Mouse (Mus musculus): ENCODE data around the gene Kdm4c. TPM values are rescaled to one million over a fixed set of nuclear protein-coding genes. Genes with fewer than 3 reads are reported as not detected.

Gene Kdm4c
- total and polyA plus RNA-seq, 2 experiments = 0.81 to 8.7 TPM

GRCm38 (mm10) chr4:74315388-74315787 lies 73.1 kb downstream of the Kdm4c start:
- no peaks in the 10 kb centered on the region for H3K79me2 ChIP-seq (ENCODE audit: control insufficient read depth, insufficient read depth, low read length)
- peaks cover 15% of the 10 kb centered on the region for H3K36me3 ChIP-seq (ENCODE audit: control insufficient read depth, insufficient read depth, low read length)
- H3K4me3 ChIP-seq (ENCODE audit: insufficient read depth, low read depth, low read length) = no peak overlapping the region
- DNase-seq (ENCODE audit: extremely low read depth, low read depth, low spot score) = no peak
- no peak overlapping the region for H3K27ac ChIP-seq (replicated peaks; ENCODE audit: insufficient read depth, low read depth, low read length)
- no peaks in the 10 kb centered on the region for H3K27me3 ChIP-seq (ENCODE audit: control insufficient read depth, insufficient read depth, low read length)
- no peaks in the 10 kb centered on the region for H3K4me1 ChIP-seq (ENCODE audit: control insufficient read depth, insufficient read depth, low read length)
- 98% methylated on average over 5 of the region's 5 CpGs for WGBS
- H3K9ac ChIP-seq (ENCODE audit: low read depth, low read length) = no peak overlapping the region
- TF ChIP-seq POLR2A (IDR thresholded peaks at IDR 0.05; ENCODE audit: extremely low read depth, insufficient read depth, low read length) (no peak), CTCF (IDR thresholded peaks at IDR 0.05; ENCODE audit: low read depth, low read length) (no peak)

- no peak overlapping the region for H3K4me3 ChIP-seq (ENCODE audit: insufficient read depth, low read depth, low read length)
- 98% methylated on average over 1 of the region's 1 CpGs for WGBS
- TF ChIP-seq POLR2A (IDR thresholded peaks at IDR 0.05; ENCODE audit: extremely low read depth, insufficient read depth, low read length) (no peak), CTCF (IDR thresholded peaks at IDR 0.05; ENCODE audit: low read depth, low read length) (no peak)
- H3K36me3 ChIP-seq (ENCODE audit: control insufficient read depth, insufficient read depth, low read length) = peaks cover 15% of the 10 kb centered on the region
- DNase-seq (ENCODE audit: extremely low read depth, low read depth, low spot score) = no peak
- no peak overlapping the region for H3K9ac ChIP-seq (ENCODE audit: low read depth, low read length)
- H3K4me1 ChIP-seq (ENCODE audit: control insufficient read depth, insufficient read depth, low read length) = no peaks in the 10 kb centered on the region
- no peaks in the 10 kb centered on the region for H3K27me3 ChIP-seq (ENCODE audit: control insufficient read depth, insufficient read depth, low read length)
- H3K79me2 ChIP-seq (ENCODE audit: control insufficient read depth, insufficient read depth, low read length) = no peaks in the 10 kb centered on the region
- no peak overlapping the region for H3K27ac ChIP-seq (replicated peaks; ENCODE audit: insufficient read depth, low read depth, low read length)
Observed at GRCm38 (mm10) chr4:74319313-74319712, 77.0 kb downstream of the Kdm4c start.

DNA sequence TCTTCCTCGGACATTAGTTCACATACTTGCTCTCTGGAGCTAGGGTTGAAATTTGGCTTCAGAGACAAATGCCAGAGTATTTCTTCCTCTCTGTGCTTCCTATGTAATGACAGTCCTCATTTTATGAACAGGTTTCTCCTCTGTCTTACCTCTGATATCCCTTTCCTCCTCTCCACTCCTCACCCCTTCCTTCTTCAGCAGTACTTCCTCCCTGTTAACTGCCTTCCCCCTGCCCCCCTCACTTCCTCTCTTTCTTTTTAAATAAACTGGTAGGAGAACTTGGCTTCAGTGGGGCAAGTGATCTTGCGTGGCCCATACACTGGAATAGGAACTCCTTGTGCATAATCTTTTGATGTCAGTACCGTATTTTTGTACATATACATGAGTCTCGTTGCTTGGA lies 115.2 kb downstream of the Kdm4c start:
- H3K27ac ChIP-seq (replicated peaks; ENCODE audit: insufficient read depth, low read depth, low read length) = no peak overlapping the region
- TF ChIP-seq CTCF (IDR thresholded peaks at IDR 0.05; ENCODE audit: low read depth, low read length) (no peak), POLR2A (IDR thresholded peaks at IDR 0.05; ENCODE audit: extremely low read depth, insufficient read depth, low read length) (no peak)
- WGBS = 87% methylated on average over 4 of the region's 4 CpGs
- H3K9ac ChIP-seq (ENCODE audit: low read depth, low read length) = no peak overlapping the region
- no peaks in the 10 kb centered on the region for H3K4me1 ChIP-seq (ENCODE audit: control insufficient read depth, insufficient read depth, low read length)
- H3K36me3 ChIP-seq (ENCODE audit: control insufficient read depth, insufficient read depth, low read length) = peaks cover 35% of the 10 kb centered on the region
- H3K4me3 ChIP-seq (ENCODE audit: insufficient read depth, low read depth, low read length) = no peak overlapping the region
- no peak for DNase-seq (ENCODE audit: extremely low read depth, low read depth, low spot score)
- no peaks in the 10 kb centered on the region for H3K79me2 ChIP-seq (ENCODE audit: control insufficient read depth, insufficient read depth, low read length)
- no peaks in the 10 kb centered on the region for H3K27me3 ChIP-seq (ENCODE audit: control insufficient read depth, insufficient read depth, low read length)

DNA sequence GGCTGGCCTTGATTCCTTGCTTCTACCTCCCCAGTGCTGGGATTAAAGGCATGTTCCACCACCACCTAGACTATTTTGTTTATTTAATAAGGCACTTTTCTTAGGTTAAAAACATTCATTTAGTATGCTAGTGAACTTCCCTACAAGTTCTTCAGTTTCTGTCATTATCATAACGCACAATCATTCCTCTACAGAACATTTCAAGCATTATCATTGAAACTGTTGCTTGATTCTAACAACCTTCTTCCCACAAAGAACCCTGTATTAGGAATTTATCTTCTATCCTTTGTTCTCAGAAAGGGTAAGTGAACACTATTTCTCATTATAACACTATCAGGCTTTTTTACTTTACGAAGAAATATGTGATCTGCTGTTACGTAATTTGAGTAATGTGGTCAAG lies 118.0 kb downstream of the Kdm4c start:
- no peaks in the 10 kb centered on the region for H3K27me3 ChIP-seq (ENCODE audit: control insufficient read depth, insufficient read depth, low read length)
- no peaks in the 10 kb centered on the region for H3K4me1 ChIP-seq (ENCODE audit: control insufficient read depth, insufficient read depth, low read length)
- TF ChIP-seq POLR2A (IDR thresholded peaks at IDR 0.05; ENCODE audit: extremely low read depth, insufficient read depth, low read length) (no peak), CTCF (IDR thresholded peaks at IDR 0.05; ENCODE audit: low read depth, low read length) (no peak)
- no peak overlapping the region for H3K4me3 ChIP-seq (ENCODE audit: insufficient read depth, low read depth, low read length)
- H3K36me3 ChIP-seq (ENCODE audit: control insufficient read depth, insufficient read depth, low read length) = peaks cover 31% of the 10 kb centered on the region
- H3K79me2 ChIP-seq (ENCODE audit: control insufficient read depth, insufficient read depth, low read length) = no peaks in the 10 kb centered on the region
- 96% methylated on average over 3 of the region's 3 CpGs for WGBS
- H3K9ac ChIP-seq (ENCODE audit: low read depth, low read length) = no peak overlapping the region
- no peak for DNase-seq (ENCODE audit: extremely low read depth, low read depth, low spot score)
- H3K27ac ChIP-seq (replicated peaks; ENCODE audit: insufficient read depth, low read depth, low read length) = no peak overlapping the region

- WGBS = 73% methylated on average over 4 of the region's 4 CpGs
- no peak for DNase-seq (ENCODE audit: extremely low read depth, low read depth, low spot score)
- H3K36me3 ChIP-seq (ENCODE audit: control insufficient read depth, insufficient read depth, low read length) = peaks cover 17% of the 10 kb centered on the region
- H3K27me3 ChIP-seq (ENCODE audit: control insufficient read depth, insufficient read depth, low read length) = no peaks in the 10 kb centered on the region
- no peak overlapping the region for H3K27ac ChIP-seq (replicated peaks; ENCODE audit: insufficient read depth, low read depth, low read length)
- H3K4me1 ChIP-seq (ENCODE audit: control insufficient read depth, insufficient read depth, low read length) = no peaks in the 10 kb centered on the region
- H3K9ac ChIP-seq (ENCODE audit: low read depth, low read length) = no peak overlapping the region
- TF ChIP-seq CTCF (IDR thresholded peaks at IDR 0.05; ENCODE audit: low read depth, low read length) (no peak), POLR2A (IDR thresholded peaks at IDR 0.05; ENCODE audit: extremely low read depth, insufficient read depth, low read length) (no peak)
- H3K4me3 ChIP-seq (ENCODE audit: insufficient read depth, low read depth, low read length) = no peak overlapping the region
- no peaks in the 10 kb centered on the region; the same call in 1 of the 2 replicates for H3K79me2 ChIP-seq (ENCODE audit: control insufficient read depth, insufficient read depth, low read length)
Observed at GRCm38 (mm10) chr4:74386583-74386982, 144.3 kb downstream of the Kdm4c start.

DNA sequence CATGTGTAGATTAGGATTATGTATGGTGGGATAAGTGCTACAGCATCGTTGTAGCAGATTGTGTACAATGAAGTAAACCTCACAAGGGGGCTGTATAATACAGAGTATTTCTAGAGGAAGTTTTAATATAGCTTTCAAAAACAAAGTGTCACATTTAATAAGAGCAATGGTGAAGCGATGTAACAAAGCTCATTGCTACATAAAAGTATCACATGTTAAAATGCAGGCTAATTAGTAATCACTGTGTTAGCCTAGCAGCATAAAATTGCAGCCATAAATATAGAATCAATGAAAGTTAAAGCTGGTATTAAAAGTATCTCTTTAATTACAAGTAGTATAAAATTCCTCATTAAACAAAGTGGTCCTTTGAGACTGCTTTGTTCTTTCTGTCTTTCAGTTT lies 150.9 kb downstream of the Kdm4c start:
- H3K36me3 ChIP-seq (ENCODE audit: control insufficient read depth, insufficient read depth, low read length) = peaks cover 34% of the 10 kb centered on the region
- over 99% methylated on average over 2 of the region's 2 CpGs for WGBS
- no peak for TF ChIP-seq POLR2A (IDR thresholded peaks at IDR 0.05; ENCODE audit: extremely low read depth, insufficient read depth, low read length)
- TF ChIP-seq CTCF (IDR thresholded peaks at IDR 0.05; ENCODE audit: low read depth, low read length) = no peak
- H3K27ac ChIP-seq (replicated peaks; ENCODE audit: insufficient read depth, low read depth, low read length) = no peak overlapping the region
- no peak for DNase-seq (ENCODE audit: extremely low read depth, low read depth, low spot score)
- no peak overlapping the region for H3K9ac ChIP-seq (ENCODE audit: low read depth, low read length)
- H3K27me3 ChIP-seq (ENCODE audit: control insufficient read depth, insufficient read depth, low read length) = no peaks in the 10 kb centered on the region
- no peaks in the 10 kb centered on the region for H3K4me1 ChIP-seq (ENCODE audit: control insufficient read depth, insufficient read depth, low read length)
- H3K79me2 ChIP-seq (ENCODE audit: control insufficient read depth, insufficient read depth, low read length) = no peaks in the 10 kb centered on the region; the same call in 1 of the 2 replicates
- no peak overlapping the region for H3K4me3 ChIP-seq (ENCODE audit: insufficient read depth, low read depth, low read length)
